Mouse (Mus musculus): Measurements from ENCODE around the gene Pik3r2.

Gene Pik3r2

GRCm38 (mm10) chr8:70756476-70757040 lies 20.0 kb downstream of the Pik3r2 start:
- DNase-seq = peak; percentile 1 to 3

- peak; percentile 4 to 7 for DNase-seq
Observed at GRCm38 (mm10) chr8:70755661-70756475, 20.6 kb downstream of the Pik3r2 start.

- DNase-seq = peak; percentile 75 to 83
Observed at GRCm38 (mm10) chr8:70754871-70755660, 21.4 kb downstream of the Pik3r2 start.

GRCm38 (mm10) chr8:70754043-70754870 lies 22.3 kb downstream of the Pik3r2 start, which contains the start of gene Rab3a:
Rab3a (plus strand) TSS chr8:70754679.
- peak; percentile 96 to 98 for DNase-seq

GRCm38 (mm10) chr8:70753151-70753550 lies 23.4 kb downstream of the Pik3r2 start:
- DNase-seq = peak; percentile 91 to 94

- DNase-seq = peak; percentile 89 to 90
Observed at GRCm38 (mm10) chr8:70752000-70752764, 24.3 kb downstream of the Pik3r2 start.

- DNase-seq = peak in 1 of 2 experiments; percentile 1
Observed at GRCm38 (mm10) chr8:70750128-70750680, 26.3 kb downstream of the Pik3r2 start.

- peak in 1 of 2 experiments; percentile 2 for DNase-seq
Observed at GRCm38 (mm10) chr8:70749097-70749674, 27.3 kb downstream of the Pik3r2 start.

GRCm38 (mm10) chr8:70748246-70749096 lies 28.0 kb downstream of the Pik3r2 start:
- peak in 1 of 2 experiments; percentile 3 for DNase-seq

- peak in 1 of 2 experiments; percentile 2 for DNase-seq
Observed at GRCm38 (mm10) chr8:70747211-70747890, 29.2 kb downstream of the Pik3r2 start.

GRCm38 (mm10) chr8:70746676-70747075 lies 29.8 kb downstream of the Pik3r2 start:
- DNase-seq = peak in 1 of 2 experiments; percentile 12

- DNase-seq = peak in 1 of 2 experiments; percentile 8
Observed at GRCm38 (mm10) chr8:70745691-70746220, 30.8 kb downstream of the Pik3r2 start.

- peak in 1 of 2 experiments; percentile 3 for DNase-seq
Observed at GRCm38 (mm10) chr8:70744806-70745205, 31.7 kb downstream of the Pik3r2 start.

- peak; percentile 67 to 80 for DNase-seq
Observed at GRCm38 (mm10) chr8:70743656-70744590, 32.6 kb downstream of the Pik3r2 start.

GRCm38 (mm10) chr8:70742981-70743655 lies 33.4 kb downstream of the Pik3r2 start:
- peak; percentile 28 to 46 for DNase-seq

- DNase-seq = peak; percentile 24 to 54
Observed at GRCm38 (mm10) chr8:70742176-70742575, 34.3 kb downstream of the Pik3r2 start.

GRCm38 (mm10) chr8:70741661-70742060 lies 34.9 kb downstream of the Pik3r2 start:
- peak in 1 of 2 experiments; percentile 1 for DNase-seq

Measured in kidney, postnatal 4 days (tissue).